Mouse (Mus musculus) kidney, postnatal 0 days (tissue): Measurements from ENCODE around the gene Isg15. TPM values are rescaled to one million over a fixed set of nuclear protein-coding genes. Genes with fewer than 3 reads are reported as not detected.

Experiments
- ATAC-seq: fragments of 200-750 bp; cut with Nextera tagmentation; replicated peaks from 2 replicates; pipeline ENCODE4 v1.8.0; 2017; ENCODE audit warnings: low read depth, moderate number of reproducible peaks, moderate TSS enrichment, moderate library complexity; ENCODE audit not compliant: low FRiP score
- DNase-seq: peaks from one replicate; pipeline ENCODE4 v3.0.0-alpha.2; 2016; ENCODE audit warnings: low spot score
- H3K27ac ChIP-seq: fragments of 300-500 bp; sonication (generic); 2 replicates; pipeline ENCODE4 v1.5.1; 2014; ENCODE audit warnings: mild to moderate bottlenecking
- H3K27me3 ChIP-seq: fragments of 300-500 bp; sonication (generic); 2 replicates; pipeline ENCODE4 v1.6.1; 2014; ENCODE audit warnings: low read length, mixed read lengths; ENCODE audit not compliant: insufficient read depth
- H3K36me3 ChIP-seq: fragments of 300-500 bp; sonication (generic); 2 replicates; pipeline ENCODE4 v1.6.1; 2014; ENCODE audit warnings: low read length, mixed read lengths; ENCODE audit not compliant: insufficient read depth
- H3K4me1 ChIP-seq: fragments of 300-500 bp; sonication (generic); replicated peaks from 2 replicates; pipeline ENCODE4 v1.6.1; 2014; ENCODE audit warnings: antibody characterized with exemption, low read length, mixed read lengths; ENCODE audit not compliant: insufficient read depth
- H3K4me2 ChIP-seq: fragments of 300-500 bp; sonication (generic); 2 replicates; pipeline ENCODE4 v1.6.1; 2014; ENCODE audit warnings: mild to moderate bottlenecking, low read length, moderate library complexity, mixed read lengths
- H3K4me3 ChIP-seq: fragments of 300-500 bp; sonication (generic); replicated peaks from 2 replicates; pipeline ENCODE4 v1.5.1; 2014; ENCODE audit warnings: low read depth, low read length
- H3K9ac ChIP-seq: fragments of 300-500 bp; sonication (generic); 2 replicates; pipeline ENCODE4 v1.6.1; 2014; ENCODE audit warnings: low read depth, low read length
- H3K9me3 ChIP-seq: fragments of 300-500 bp; sonication (generic); replicated peaks from 2 replicates; pipeline ENCODE4 v1.6.1; 2016; ENCODE audit warnings: low read length, inconsistent platforms, mixed read lengths
- CTCF ChIP-seq: IDR thresholded peaks from 2 replicates; pipeline ENCODE4 v1.5.1; 2016; ENCODE audit warnings: antibody characterized with exemption, low read depth, mild to moderate bottlenecking, moderate library complexity
- WGBS: fragments of 180-500 bp; shearing (Covaris S2); extraction: QIAGEN DNeasy Blood & Tissue Kit; methylation state at CpG from one replicate; pipeline ENCODE4 v1.1.7; 2014; 5-methylcytosine and 5-hydroxymethylcytosine counted together
- polyA plus RNA-seq: library from polyadenylated mRNA; unstranded; fragments of >200 nt; fragmentation: Nextera tagmentation; extraction: Ambion mirVana; gene quantifications from 2 replicates; pipeline ENCODE4 v1.2.1, GENCODE M21; 2015

Isg15 gene
- polyA plus RNA-seq, 1 experiment from 2014 or later: 20.6 TPM

DNA sequence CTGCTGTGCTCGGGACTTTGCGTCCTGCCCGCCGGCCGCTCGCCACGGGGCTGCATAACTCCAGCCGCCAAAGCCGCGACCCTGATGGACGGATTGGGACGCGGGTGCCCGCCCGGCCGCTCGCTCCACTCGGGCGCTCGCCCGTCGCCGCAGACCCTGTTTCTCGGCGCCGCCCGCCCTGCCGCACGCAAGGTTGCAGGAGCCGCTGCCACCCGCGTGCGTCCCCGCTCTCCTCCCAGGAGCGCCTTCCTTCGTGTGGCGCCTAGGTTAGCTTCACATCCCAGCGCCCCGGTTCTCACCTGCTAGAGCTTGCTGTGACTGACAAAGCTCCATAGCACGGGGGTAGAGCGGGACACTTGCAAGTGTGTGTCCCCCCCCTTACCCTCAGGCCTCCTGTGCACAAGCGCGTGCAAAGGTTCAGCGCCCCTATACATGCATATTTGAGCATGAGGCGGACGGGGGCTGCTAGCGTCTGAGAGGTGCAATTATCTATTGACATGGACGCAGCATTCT lies 34.1 kb upstream of the Isg15 start, which contains the start of gene Plekhn1:
Plekhn1 (minus strand) TSS at position 157 of the 513 bp plus-strand sequence.
- Histone ChIP-seq H3K4me2 (peak within 1 kb of the TSS; percentile 89), H3K9ac (peak within 1 kb of the TSS; percentile 67), H3K27me3 (no peaks in the 10 kb centered on the region), H3K27ac (peak within 1 kb of the TSS; percentile 91), H3K36me3 (peaks cover 27% of the 10 kb centered on the region), H3K4me1 (peaks cover 7% of the 10 kb centered on the region; the same call in 1 of the 2 replicates), H3K9me3 (no peaks in the 10 kb centered on the region), H3K4me3 (peak within 1 kb of the TSS; percentile 70)
- under 1% methylated on average over 37 of the region's 48 CpGs for WGBS
- ATAC-seq (peak; percentile 29; the same call in 1 of the 2 replicates), DNase-seq (peak; percentile 82)
- TF ChIP-seq CTCF: no peak

DNA sequence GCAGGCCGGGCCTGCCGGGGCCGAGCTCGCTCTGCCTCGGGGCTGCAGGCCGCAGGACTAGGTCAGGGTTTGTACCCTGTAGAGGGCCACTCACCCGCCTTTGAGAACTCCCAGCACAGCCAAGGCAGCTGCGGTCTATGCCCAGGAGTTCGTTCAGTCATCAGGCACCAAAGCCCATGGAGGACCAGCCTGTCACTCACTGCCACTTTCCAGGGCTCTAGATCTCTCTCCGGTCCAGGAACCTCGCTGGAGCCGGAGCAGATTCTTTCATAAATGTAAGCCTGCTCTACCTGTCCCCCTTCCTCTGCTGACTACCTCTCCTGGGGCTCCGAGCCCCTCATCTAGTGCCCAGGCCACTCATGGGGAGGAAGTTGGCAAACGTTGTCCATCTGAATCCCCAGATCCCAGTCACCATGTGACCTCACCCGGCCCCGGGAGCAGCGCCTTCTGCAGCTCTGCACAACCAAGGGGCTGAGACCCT lies 33.4 kb upstream of the Isg15 start:
- Histone ChIP-seq H3K9ac (peak overlapping the region; percentile 67), H3K4me3 (peak overlapping the region; percentile 48), H3K4me1 (peaks cover 7% of the 10 kb centered on the region; the same call in 1 of the 2 replicates), H3K27ac (peak overlapping the region; percentile 60), H3K27me3 (no peaks in the 10 kb centered on the region), H3K36me3 (peaks cover 21% of the 10 kb centered on the region), H3K9me3 (no peaks in the 10 kb centered on the region), H3K4me2 (peak overlapping the region; percentile 89)
- TF ChIP-seq CTCF: no peak
- ATAC-seq: no peak
- WGBS: 6% methylated on average over 17 of the region's 17 CpGs
- no peak for DNase-seq

DNA sequence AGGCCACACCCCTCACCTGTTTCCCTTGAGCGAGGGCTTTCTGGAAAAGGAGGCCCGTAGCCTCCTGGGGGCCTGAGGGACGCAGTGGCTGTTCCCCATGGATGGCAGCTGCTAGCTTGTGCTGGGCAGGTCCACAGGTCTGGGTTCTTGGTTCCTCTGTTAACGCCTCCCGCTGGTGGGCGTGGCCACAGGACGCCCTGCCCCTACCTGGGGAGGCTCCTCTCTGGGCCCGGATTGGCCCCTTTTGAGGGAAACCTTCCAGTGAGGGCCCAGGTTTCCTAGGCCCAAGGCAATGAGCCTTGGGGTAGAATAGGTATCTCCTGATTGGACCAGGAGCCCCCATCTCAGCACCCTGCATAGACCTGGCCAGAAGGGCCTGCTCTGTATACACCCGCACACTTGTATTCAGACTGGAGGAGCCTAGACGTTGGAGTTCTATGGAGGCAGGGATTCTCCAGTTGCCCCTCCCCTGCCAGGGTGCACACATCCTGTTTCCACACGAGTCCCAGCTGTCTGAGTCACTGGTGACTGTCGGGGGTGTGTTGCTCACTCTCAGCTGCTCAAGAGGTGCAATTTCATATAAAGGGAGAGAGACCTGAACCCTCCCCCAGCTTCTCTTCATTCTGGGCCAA lies 27.9 kb upstream of the Isg15 start:
- Histone ChIP-seq H3K4me3 (no peak overlapping the region), H3K4me2 (peak overlapping the region; percentile 26), H3K4me1 (peaks cover 7% of the 10 kb centered on the region; the same call in 1 of the 2 replicates), H3K36me3 (peaks cover 16% of the 10 kb centered on the region), H3K9ac (0 out of 2 replicates have a peak overlapping the region, but pooled peaks have one; percentile 31), H3K27ac (no peak overlapping the region), H3K27me3 (no peaks in the 10 kb centered on the region), H3K9me3 (no peaks in the 10 kb centered on the region)
- no peak for TF ChIP-seq CTCF
- no peak for DNase-seq
- no peak; the same call in 1 of the 2 replicates for ATAC-seq
- WGBS: 20% methylated on average over 12 of the region's 12 CpGs

DNA sequence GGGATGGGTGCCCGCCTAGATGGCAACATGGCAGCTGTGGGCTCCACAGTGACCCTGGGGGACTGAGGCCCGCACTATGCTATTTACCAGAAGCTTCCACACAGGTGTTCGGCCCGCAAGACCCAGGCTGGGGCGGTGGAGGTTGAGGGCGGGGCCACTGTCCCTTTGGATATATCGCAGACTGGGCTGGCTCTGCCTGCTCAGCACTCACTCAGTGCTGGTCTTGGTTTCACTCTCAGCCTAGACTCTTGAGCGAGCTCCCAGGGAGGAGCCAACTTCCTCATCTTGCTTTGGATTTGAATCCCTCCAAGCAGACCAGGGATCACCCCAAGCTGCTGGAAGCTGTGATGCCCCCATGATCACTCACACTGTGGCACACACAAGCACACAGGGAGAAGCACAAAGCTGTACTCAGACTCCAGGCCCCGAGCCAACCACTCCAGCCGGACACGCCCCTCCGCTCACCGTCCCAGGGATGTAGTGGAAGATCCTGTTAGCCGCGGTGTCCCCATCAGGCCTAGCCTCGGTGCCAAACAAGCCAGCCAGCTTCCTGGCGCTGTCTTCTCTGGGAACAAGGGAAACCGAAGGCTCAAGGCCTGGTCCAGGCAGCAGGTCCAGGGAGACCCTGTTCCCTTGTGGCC lies 27.3 kb upstream of the Isg15 start:
- Histone ChIP-seq H3K9ac (0 out of 2 replicates have a peak overlapping the region, but pooled peaks have one; percentile 31), H3K27ac (no peak overlapping the region), H3K4me1 (0 out of 2 replicates have a peak, but pooled peaks cover 4% of the 10 kb centered on the region), H3K27me3 (no peaks in the 10 kb centered on the region), H3K9me3 (no peaks in the 10 kb centered on the region), H3K4me3 (no peak overlapping the region), H3K36me3 (peaks cover 16% of the 10 kb centered on the region), H3K4me2 (peak overlapping the region; percentile 26)
- ATAC-seq (0 out of 2 replicates have a peak, but pooled peaks have one; percentile 8), DNase-seq (no peak)
- 36% methylated on average over 18 of the region's 18 CpGs for WGBS
- TF ChIP-seq CTCF: no peak

DNA sequence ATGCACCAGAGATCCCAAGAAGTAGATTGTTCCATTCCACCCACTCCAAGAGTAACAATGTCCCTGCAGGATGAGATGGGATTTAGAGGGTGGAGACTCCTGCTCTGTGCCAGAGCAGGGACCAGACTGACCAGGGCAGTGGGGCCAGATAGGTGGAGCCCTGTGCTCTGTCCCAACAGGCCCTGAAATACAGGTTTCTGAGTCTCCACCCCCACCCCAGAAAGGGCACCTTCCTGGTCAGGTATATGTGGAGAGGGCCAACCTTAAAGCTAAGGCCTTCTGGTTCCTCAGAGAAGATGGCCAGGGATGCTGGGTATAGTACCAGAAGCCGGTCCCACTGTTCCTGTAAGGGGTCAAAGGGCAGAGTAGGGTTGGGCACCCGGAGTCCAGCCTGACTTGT lies 23.7 kb upstream of the Isg15 start:
- no peaks in the 10 kb centered on the region for H3K9me3 ChIP-seq
- ATAC-seq (no peak), DNase-seq (no peak)

DNA sequence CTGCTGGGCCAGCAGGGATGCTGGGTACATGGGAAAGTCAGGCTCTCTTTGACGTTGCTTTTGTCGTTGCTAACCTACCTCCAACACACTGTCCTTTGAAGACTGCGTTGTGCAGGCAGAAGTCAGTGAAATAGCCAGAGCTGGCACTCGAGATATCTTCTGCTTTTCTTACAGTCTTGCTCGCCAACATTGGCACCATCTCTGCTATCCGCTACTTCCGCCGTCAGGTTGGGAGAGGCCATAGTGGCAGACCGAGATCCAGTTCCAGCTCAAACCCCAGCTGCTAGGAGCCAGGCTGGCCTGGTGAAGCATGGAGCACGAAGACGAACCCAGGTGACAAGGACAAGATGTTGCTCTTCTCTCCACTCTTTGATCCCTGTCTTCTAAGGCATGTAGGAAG lies 19.3 kb upstream of the Isg15 start:
- no peak for TF ChIP-seq CTCF
- Histone ChIP-seq H3K36me3 (no peaks in the 10 kb centered on the region), H3K27ac (no peak overlapping the region), H3K4me1 (no peaks in the 10 kb centered on the region), H3K4me3 (no peak overlapping the region), H3K9ac (no peak overlapping the region), H3K27me3 (no peaks in the 10 kb centered on the region), H3K4me2 (no peak overlapping the region), H3K9me3 (no peaks in the 10 kb centered on the region)
- no peak for ATAC-seq
- 89% methylated on average over 11 of the region's 11 CpGs for WGBS
- no peak for DNase-seq

More for the DNA sequence above, 23.7 kb upstream of the Isg15 start:
- H3K27ac ChIP-seq: no peak overlapping the region
- no peak for TF ChIP-seq CTCF
- WGBS: 71% methylated on average over 2 of the region's 2 CpGs
- H3K4me2 ChIP-seq: no peak overlapping the region
- 0 out of 2 replicates have a peak, but pooled peaks cover 4% of the 10 kb centered on the region for H3K4me1 ChIP-seq
- H3K9ac ChIP-seq: no peak overlapping the region
- no peak overlapping the region for H3K4me3 ChIP-seq
- H3K36me3 ChIP-seq: no peaks in the 10 kb centered on the region
- H3K27me3 ChIP-seq: no peaks in the 10 kb centered on the region
